Mouse (Mus musculus) cortical plate, adult 2 months (tissue): ENCODE measurements around the gene Zup1.

Experiments used
- CTCF ChIP-seq: fragments of 200-500 bp; IDR thresholded peaks from 2 replicates; pipeline ENCODE4 v1.5.1; 2011; ENCODE audit warnings: mild to moderate bottlenecking, control low read depth, low read length; ENCODE audit not compliant: insufficient read depth; ENCODE audit errors: extremely low read depth
- POLR2A ChIP-seq: fragments of 200-500 bp; IDR thresholded peaks from 2 replicates; pipeline ENCODE4 v1.6.1; 2011; ENCODE audit warnings: mild to moderate bottlenecking, low read length, control low read depth; ENCODE audit not compliant: insufficient read depth; ENCODE audit errors: extremely low read depth

GRCm38 (mm10) chr10:33945390-33945789 is 5.7 kb downstream of the Zup1 start:
- no peak for TF ChIP-seq CTCF
- no peak for TF ChIP-seq POLR2A
